Mouse (Mus musculus): ENCODE measurements around the gene Enc1. TPM values are rescaled to one million over a fixed set of nuclear protein-coding genes. Genes with fewer than 3 reads are reported as not detected.

Gene Enc1
- polyA plus RNA-seq, 1 experiment: 210 TPM

- no peak for DNase-seq (ENCODE audit: extremely low spot score in 1 of 2, low spot score in 1 of 2)
These were observed 46.1 kb downstream of the Enc1 start for GRCm38 (mm10) chr13:97287046-97287445.

GRCm38 (mm10) chr13:97290747-97291146 is 49.8 kb downstream of the Enc1 start:
- no peak for DNase-seq (ENCODE audit: extremely low spot score in 1 of 2, low spot score in 1 of 2)

- no peak for DNase-seq (ENCODE audit: extremely low spot score in 1 of 2, low spot score in 1 of 2)
These were observed 50.4 kb downstream of the Enc1 start for GRCm38 (mm10) chr13:97291354-97291753.

- DNase-seq (ENCODE audit: extremely low spot score in 1 of 2, low spot score in 1 of 2): no peak
These were observed 51.1 kb downstream of the Enc1 start for GRCm38 (mm10) chr13:97292026-97292425.

- no peak for DNase-seq (ENCODE audit: extremely low spot score in 1 of 2, low spot score in 1 of 2)
These were observed 51.7 kb downstream of the Enc1 start for GRCm38 (mm10) chr13:97292451-97293245.

- DNase-seq (ENCODE audit: extremely low spot score in 1 of 2, low spot score in 1 of 2): no peak
These were observed 54.4 kb downstream of the Enc1 start for GRCm38 (mm10) chr13:97295101-97295852.

GRCm38 (mm10) chr13:97295853-97296219 is 54.9 kb downstream of the Enc1 start:
- no peak for DNase-seq (ENCODE audit: extremely low spot score in 1 of 2, low spot score in 1 of 2)

- no peak for DNase-seq (ENCODE audit: extremely low spot score in 1 of 2, low spot score in 1 of 2)
These were observed 55.4 kb downstream of the Enc1 start for GRCm38 (mm10) chr13:97296281-97296680.

- no peak for DNase-seq (ENCODE audit: extremely low spot score in 1 of 2, low spot score in 1 of 2)
These were observed 55.9 kb downstream of the Enc1 start for GRCm38 (mm10) chr13:97296757-97297156.

- no peak for DNase-seq (ENCODE audit: extremely low spot score in 1 of 2, low spot score in 1 of 2)
These were observed 56.6 kb downstream of the Enc1 start for GRCm38 (mm10) chr13:97297418-97298050.

GRCm38 (mm10) chr13:97298896-97299295 is 58.0 kb downstream of the Enc1 start:
- no peak for DNase-seq (ENCODE audit: extremely low spot score in 1 of 2, low spot score in 1 of 2)

GRCm38 (mm10) chr13:97299877-97300873 is 59.3 kb downstream of the Enc1 start:
- no peak for DNase-seq (ENCODE audit: extremely low spot score in 1 of 2, low spot score in 1 of 2)

Other genes starting within 250 kb of the Enc1 start
- not detected in 2 replicates for gene 1700029F12Rik, start 206.7 kb upstream of the Enc1 start, polyA plus RNA-seq (2012; rRNA removed)
- 21.0 and 24.0 TPM in 2 replicates for gene Fam169a, start 173.8 kb upstream of the Enc1 start, polyA plus RNA-seq (2012; rRNA removed)
- gene Gm6169, start 141.9 kb upstream of the Enc1 start, polyA plus RNA-seq (2012; rRNA removed): 0.23 and 0.60 TPM in 2 replicates
- gene Gfm2, start 103.2 kb upstream of the Enc1 start, polyA plus RNA-seq (2012; rRNA removed): 34.8 and 35.9 TPM in 2 replicates
- gene Nsa2, start 103.2 kb upstream of the Enc1 start, polyA plus RNA-seq (2012; rRNA removed): 53.2 and 65.2 TPM in 2 replicates
- gene Hexb, start 42.7 kb upstream of the Enc1 start, polyA plus RNA-seq (2012; rRNA removed): 108 and 160 TPM in 2 replicates

All from frontal cortex, adult 2 months (tissue).